Mouse (Mus musculus) MEL (cell line): ENCODE results near the gene Tbc1d16.

Experiments used
- CHD1 ChIP-seq: IDR thresholded peaks from 2 replicates; pipeline ENCODE4 v1.6.1; 2012; ENCODE audit warnings: low read depth, mild to moderate bottlenecking, inconsistent platforms, low read length, improper control_type of control experiment
- CTCF ChIP-seq, 3 experiments: IDR thresholded peaks in 2 of 3; conservative IDR thresholded peaks in 1 of 3; 2 replicates each; pipeline ENCODE4 v1.5.1; 2011 to 2012; ENCODE audit warnings: low read length in 3 of 3, low read depth in 2 of 3, mild to moderate bottlenecking in 2 of 3, improper control_type of control experiment in 1 of 3, inconsistent platforms in 1 of 3, mixed read lengths in 1 of 3, moderate library complexity in 1 of 3; ENCODE audit not compliant: control insufficient read depth in 1 of 3, insufficient read depth in 1 of 3, poor library complexity in 1 of 3, severe bottlenecking in 1 of 3
- ETS1 ChIP-seq: IDR thresholded peaks from 2 replicates; pipeline ENCODE4 v1.6.1; 2012; ENCODE audit warnings: low read depth, mild to moderate bottlenecking, inconsistent platforms, low read length, improper control_type of control experiment, moderate library complexity
- NRF1 ChIP-seq: IDR thresholded peaks from 2 replicates; pipeline ENCODE4 v1.6.1; 2014; ENCODE audit warnings: low read depth, mild to moderate bottlenecking, inconsistent platforms, low read length, improper control_type of control experiment, moderate library complexity; ENCODE audit not compliant: poor library complexity, insufficient read depth, severe bottlenecking
- POLR2A ChIP-seq, 2 experiments: IDR thresholded peaks; 2 replicates each; pipeline ENCODE4 v1.6.1; 2011 to 2012; ENCODE audit warnings: low read length in 2 of 2, mild to moderate bottlenecking in 2 of 2, control low read depth in 1 of 2, improper control_type of control experiment in 1 of 2, low read depth in 1 of 2, moderate library complexity in 1 of 2; ENCODE audit not compliant: control insufficient read depth in 1 of 2, insufficient read depth in 1 of 2, poor library complexity in 1 of 2
- TCF12 ChIP-seq: IDR thresholded peaks from 2 replicates; pipeline ENCODE4 v1.6.1; 2014; ENCODE audit warnings: low read depth, mild to moderate bottlenecking, inconsistent platforms, low read length, improper control_type of control experiment, moderate library complexity
- USF1 ChIP-seq: IDR thresholded peaks from 2 replicates; pipeline ENCODE4 v1.6.1; 2014; ENCODE audit warnings: low read depth, mild to moderate bottlenecking, inconsistent platforms, low read length, improper control_type of control experiment, moderate library complexity
- ZNF384 ChIP-seq: IDR thresholded peaks from 2 replicates; pipeline ENCODE4 v1.6.1; 2012; ENCODE audit warnings: low read depth, mild to moderate bottlenecking, inconsistent platforms, low read length, improper control_type of control experiment

DNA sequence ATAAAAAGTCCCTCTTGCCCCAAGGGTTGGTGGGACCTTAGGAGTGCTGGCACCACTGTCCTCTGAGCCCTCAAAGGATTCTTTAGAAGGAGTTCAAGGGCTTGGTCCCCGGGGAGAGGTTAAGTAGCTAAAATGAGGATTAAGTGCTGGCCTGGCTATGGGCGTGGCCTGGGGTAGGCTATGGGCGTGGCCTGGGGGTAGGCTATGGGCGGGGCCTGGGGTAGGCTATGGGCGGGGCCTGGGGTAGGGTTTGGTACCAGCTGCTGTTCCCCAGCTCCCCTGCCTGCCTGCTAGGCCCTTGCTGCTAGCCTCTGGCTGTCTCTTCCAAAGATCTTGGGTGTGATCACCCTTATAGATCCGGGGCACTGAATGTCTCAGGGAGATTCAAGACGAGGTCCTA lies 117.0 kb downstream of the Tbc1d16 start:
- TF ChIP-seq POLR2A (IDR thresholded peaks at IDR 0.05; ENCODE audit: control insufficient read depth in 1 of 2, insufficient read depth in 1 of 2, low read depth in 1 of 2, low read length in 2 of 2, poor library complexity in 1 of 2): no peak
- TF ChIP-seq NRF1: no peak
- TF ChIP-seq CHD1: no peak
- no peak for TF ChIP-seq CTCF (IDR thresholded peaks at IDR 0.05 in 2 of 3, conservative IDR thresholded peaks at IDR 0.05 in 1 of 3; ENCODE audit: control insufficient read depth in 1 of 3, insufficient read depth in 1 of 3, low read depth in 2 of 3, low read length in 3 of 3, poor library complexity in 1 of 3, severe bottlenecking in 1 of 3)
- no peak for TF ChIP-seq USF1
- TF ChIP-seq TCF12: no peak
- TF ChIP-seq ZNF384: no peak
- no peak for TF ChIP-seq ETS1
